ENCODE assay signal across 8 mouse cellular contexts in the genomic region with DNA sequence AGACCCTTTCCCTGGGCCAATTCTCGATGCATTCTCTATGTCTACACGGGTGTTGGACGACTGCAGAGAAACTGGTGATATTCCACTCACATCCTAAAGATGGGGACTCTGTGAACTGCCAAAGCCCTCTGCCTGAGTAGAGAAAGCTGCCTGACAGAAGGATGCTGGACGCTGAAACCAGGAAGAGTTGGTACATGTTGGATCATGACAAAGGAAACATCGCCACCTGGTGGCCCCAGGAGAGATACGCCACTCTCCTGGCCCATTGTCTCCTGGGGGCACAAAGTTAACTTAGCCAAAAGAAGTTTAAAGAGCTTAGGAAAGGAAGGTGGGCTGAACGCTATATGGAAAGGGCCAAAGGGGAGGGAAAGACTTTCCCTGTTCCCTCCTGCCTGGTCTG.
DNase-seq lines count a peak whose midpoint lies in the region; ATAC-seq and TF ChIP-seq lines count a peak whose summit lies in the region.
"Had no signal": no experiment of that assay in that cellular context is flagged by ENCODE, and none has a peak within 500 bp of the region (broad histone marks: within the 10 kb centered on the region; RNA-seq: fewer than 3 reads in every experiment).

No protein-coding gene starts in this region.

- WGBS in forebrain, embryonic 13.5 days = 15% methylated on average over 7 of the region's 7 CpGs
- 17% methylated on average over 7 of the region's 7 CpGs for WGBS in hindbrain, embryonic 14.5 days
- WGBS in spleen, adult 2 months = 23% methylated on average over 7 of the region's 7 CpGs

- H3K27ac ChIP-seq in forebrain, embryonic 13.5 days = no peak overlapping the region
- H3K27ac ChIP-seq in hindbrain, embryonic 14.5 days = no peak overlapping the region
- H3K27ac ChIP-seq in spleen, adult 2 months (ENCODE audit: insufficient read depth, low read length) = no peak overlapping the region

- peak; percentile 68; the same call in 1 of the 2 replicates for TF ChIP-seq CTCF in spleen, adult 2 months (IDR thresholded peaks at IDR 0.05; ENCODE audit: extremely low read depth, insufficient read depth, insufficient read length, insufficient replicate concordance)

- H3K9ac ChIP-seq in forebrain, embryonic 13.5 days = no peak overlapping the region
- no peak overlapping the region for H3K9ac ChIP-seq in hindbrain, embryonic 14.5 days

- 0 out of 2 replicates have a peak, but pooled peaks cover 4% of the 10 kb centered on the region for H3K4me1 ChIP-seq in forebrain, embryonic 13.5 days
- H3K4me1 ChIP-seq in hindbrain, embryonic 14.5 days (replicated peaks; ENCODE audit: control insufficient read depth, insufficient read depth, low read length) = peaks cover 10% of the 10 kb centered on the region; the same call in 1 of the 2 replicates
- no peaks in the 10 kb centered on the region for H3K4me1 ChIP-seq in spleen, adult 2 months (ENCODE audit: control insufficient read depth, insufficient read depth, insufficient read length)
- H3K4me1 ChIP-seq: megakaryocyte, embryonic 14.5 days had no signal

- H3K4me3 ChIP-seq in forebrain, embryonic 13.5 days = no peak overlapping the region
- no peak overlapping the region for H3K4me3 ChIP-seq in hindbrain, embryonic 14.5 days (replicated peaks; ENCODE audit: low read length)
- no peak overlapping the region for H3K4me3 ChIP-seq in spleen, adult 2 months (ENCODE audit: extremely low read depth, insufficient read depth, insufficient read length)
- H3K4me3 ChIP-seq: megakaryocyte, embryonic 14.5 days had no signal

- ATAC-seq in forebrain, embryonic 13.5 days = peak; percentile 65; the same call in 1 of the 2 replicates
- ATAC-seq in hindbrain, embryonic 14.5 days (ENCODE audit: low FRiP score) = no peak
- peak; percentile 82 for ATAC-seq in megakaryocyte, adult 5-6 weeks (ENCODE audit: poor library complexity, severe bottlenecking)

- H3K4me2 ChIP-seq in forebrain, embryonic 13.5 days = no peak overlapping the region
- H3K4me2 ChIP-seq in hindbrain, embryonic 14.5 days (replicated peaks) = no peak overlapping the region

- no peaks in the 10 kb centered on the region for H3K9me3 ChIP-seq in forebrain, embryonic 13.5 days (replicated peaks)
- no peaks in the 10 kb centered on the region for H3K9me3 ChIP-seq in hindbrain, embryonic 14.5 days (ENCODE audit: control insufficient read depth, low read length)
- H3K9me3 ChIP-seq: megakaryocyte, embryonic 14.5 days had no signal

- DNase-seq in NIH3T3 (ENCODE audit: low read depth) = peak; percentile 84
- peak; percentile 45 for DNase-seq in brain, embryonic 18.5 days (ENCODE audit: low read depth, low spot score)
- peak; percentile 89 for DNase-seq in hindbrain, embryonic 14.5 days (ENCODE audit: low spot score)
- peak; percentile 69 to 81 for DNase-seq in layer of hippocampus, postnatal 14 days (ENCODE audit: low spot score in 2 of 2)
- DNase-seq in spleen, adult 2 months (ENCODE audit: low read depth in 1 of 2, low spot score in 2 of 2) = peak; percentile 25 to 46

- peaks cover 23% of the 10 kb centered on the region for H3K27me3 ChIP-seq in forebrain, embryonic 13.5 days
- H3K27me3 ChIP-seq in hindbrain, embryonic 14.5 days (ENCODE audit: control insufficient read depth, insufficient read depth, low read length) = no peaks in the 10 kb centered on the region
- no peaks in the 10 kb centered on the region for H3K27me3 ChIP-seq in spleen, adult 2 months (ENCODE audit: control insufficient read depth, insufficient read depth, low read length)
- H3K27me3 ChIP-seq: megakaryocyte, embryonic 14.5 days had no signal

- H3K36me3 ChIP-seq in forebrain, embryonic 13.5 days (ENCODE audit: poor library complexity, severe bottlenecking) = no peaks in the 10 kb centered on the region
- H3K36me3 ChIP-seq in hindbrain, embryonic 14.5 days (replicated peaks; ENCODE audit: control insufficient read depth, insufficient read depth) = no peaks in the 10 kb centered on the region
- H3K36me3 ChIP-seq in spleen, adult 2 months (ENCODE audit: control insufficient read depth, insufficient read depth, low read length) = no peaks in the 10 kb centered on the region

- TF ChIP-seq POLR2A in spleen, adult 2 months (IDR thresholded peaks at IDR 0.05; ENCODE audit: low read depth, low read length) = no peak

Comparison
In these comparisons a context has a peak if more than half of its experiments do, and no peak if none do; other contexts are left out.
1. DNase-seq: peak in every context shown above with its lines; median percentile 89 in hindbrain, embryonic 14.5 days; 84 in NIH3T3; 75 in layer of hippocampus, postnatal 14 days; 45 in brain, embryonic 18.5 days; 36 in spleen, adult 2 months.